Mouse (Mus musculus) MEL (cell line): ENCODE data around the gene Med27. TPM values are rescaled to one million over a fixed set of nuclear protein-coding genes. Genes with fewer than 3 reads are reported as not detected.

Experiments
- DNase-seq: peaks from one replicate; pipeline ENCODE4 v3.0.0; 2011; ENCODE audit warnings: low read depth, low spot score
- H3K27ac ChIP-seq: 2 replicates; pipeline ENCODE4 v1.5.1; 2012; ENCODE audit warnings: low read depth, mild to moderate bottlenecking, control low read depth, low read length, moderate library complexity; ENCODE audit not compliant: control insufficient read depth
- H3K27me3 ChIP-seq, 2 experiments: fragments of 150-350 bp in 1 of 2; sonication (generic) in 1 of 2; 2 replicates each; pipeline ENCODE4 v1.6.1; 2012; ENCODE audit warnings: low read length in 2 of 2, mild to moderate bottlenecking in 2 of 2, improper control_type of control experiment in 1 of 2, moderate library complexity in 1 of 2; ENCODE audit not compliant: insufficient read depth in 2 of 2, control insufficient read depth in 1 of 2
- H3K36me3 ChIP-seq, 2 experiments: 2 replicates each; pipeline ENCODE4 v1.6.1; 2012 to 2014; ENCODE audit warnings: low read length in 2 of 2, improper control_type of control experiment in 1 of 2, inconsistent platforms in 1 of 2, mild to moderate bottlenecking in 1 of 2; ENCODE audit not compliant: insufficient read depth in 2 of 2, control insufficient read depth in 1 of 2
- H3K4me1 ChIP-seq, 2 experiments: fragments of 150-350 bp in 1 of 2; sonication (generic) in 1 of 2; 2 replicates each; pipeline ENCODE4 v1.6.1; 2012; ENCODE audit warnings: low read length in 2 of 2, improper control_type of control experiment in 1 of 2, mild to moderate bottlenecking in 1 of 2; ENCODE audit not compliant: insufficient read depth in 2 of 2, control insufficient read depth in 1 of 2
- H3K4me3 ChIP-seq, 2 experiments: fragments of 150-350 bp in 1 of 2; sonication (generic) in 1 of 2; 2 replicates each; pipeline ENCODE4 v1.5.1; 2012; ENCODE audit warnings: low read depth in 2 of 2, low read length in 2 of 2, mild to moderate bottlenecking in 2 of 2, moderate library complexity in 2 of 2, control low read depth in 1 of 2, improper control_type of control experiment in 1 of 2; ENCODE audit not compliant: control insufficient read depth in 1 of 2, insufficient read depth in 1 of 2
- H3K79me2 ChIP-seq: 2 replicates; pipeline ENCODE4 v1.6.1; 2012; ENCODE audit warnings: mild to moderate bottlenecking, low read length, moderate library complexity; ENCODE audit not compliant: control insufficient read depth, poor library complexity, insufficient read depth
- H3K9ac ChIP-seq: 2 replicates; pipeline ENCODE4 v1.6.1; 2012; ENCODE audit warnings: low read depth, mild to moderate bottlenecking, control low read depth, low read length, moderate library complexity; ENCODE audit not compliant: control insufficient read depth, poor library complexity, severe bottlenecking
- H3K9me3 ChIP-seq: fragments of 150-350 bp; sonication (generic); replicated peaks from 2 replicates; pipeline ENCODE4 v1.6.1; 2012; ENCODE audit warnings: mild to moderate bottlenecking, low read length, improper control_type of control experiment, moderate library complexity; ENCODE audit not compliant: insufficient read depth
- CHD1 ChIP-seq: IDR thresholded peaks from 2 replicates; pipeline ENCODE4 v1.6.1; 2012; ENCODE audit warnings: low read depth, mild to moderate bottlenecking, inconsistent platforms, low read length, improper control_type of control experiment
- CHD2 ChIP-seq: IDR thresholded peaks from 2 replicates; pipeline ENCODE4 v1.6.1; 2011; ENCODE audit warnings: low read length, improper control_type of control experiment
- CTCF ChIP-seq, 3 experiments: IDR thresholded peaks in 2 of 3; conservative IDR thresholded peaks in 1 of 3; 2 replicates each; pipeline ENCODE4 v1.5.1; 2011 to 2012; ENCODE audit warnings: low read length in 3 of 3, low read depth in 2 of 3, mild to moderate bottlenecking in 2 of 3, improper control_type of control experiment in 1 of 3, inconsistent platforms in 1 of 3, mixed read lengths in 1 of 3, moderate library complexity in 1 of 3; ENCODE audit not compliant: control insufficient read depth in 1 of 3, insufficient read depth in 1 of 3, poor library complexity in 1 of 3, severe bottlenecking in 1 of 3
- E2F4 ChIP-seq: IDR thresholded peaks from 2 replicates; pipeline ENCODE4 v1.6.1; 2011; ENCODE audit warnings: low read depth, low read length, improper control_type of control experiment, borderline replicate concordance
- EP300 ChIP-seq, 2 experiments: IDR thresholded peaks; 2 replicates each; pipeline ENCODE4 v1.6.1; 2011; ENCODE audit warnings: improper control_type of control experiment in 2 of 2, low read length in 2 of 2, low read depth in 1 of 2, mild to moderate bottlenecking in 1 of 2
- HCFC1 ChIP-seq: IDR thresholded peaks from 2 replicates; pipeline ENCODE4 v1.6.1; 2012; ENCODE audit warnings: low read depth, mild to moderate bottlenecking, inconsistent platforms, low read length, improper control_type of control experiment, moderate library complexity
- JUND ChIP-seq: IDR thresholded peaks from 2 replicates; pipeline ENCODE4 v1.6.1; 2011; ENCODE audit warnings: low read depth, mild to moderate bottlenecking, improper control_type of control experiment, low read length
- KAT2A ChIP-seq: conservative IDR thresholded peaks from 2 replicates; pipeline ENCODE4 v1.6.1; 2012; ENCODE audit warnings: low read depth, low read length, improper control_type of control experiment, inconsistent platforms
- MAFK ChIP-seq: IDR thresholded peaks from 2 replicates; pipeline ENCODE4 v1.6.1; 2011; ENCODE audit warnings: low read depth, mild to moderate bottlenecking, low read length, improper control_type of control experiment, borderline replicate concordance
- MYC ChIP-seq: IDR thresholded peaks from 2 replicates; pipeline ENCODE4 v1.6.1; 2011; ENCODE audit warnings: low read depth, mild to moderate bottlenecking, low read length, improper control_type of control experiment, moderate library complexity
- NELFE ChIP-seq: IDR thresholded peaks from 2 replicates; pipeline ENCODE4 v1.6.1; 2011; ENCODE audit warnings: low read depth, low read length, improper control_type of control experiment
- POLR2AphosphoS2 ChIP-seq: IDR thresholded peaks from 2 replicates; pipeline ENCODE4 v1.6.1; 2011; ENCODE audit warnings: low read length, improper control_type of control experiment
- RAD21 ChIP-seq: IDR thresholded peaks from 2 replicates; pipeline ENCODE4 v1.6.1; 2011; ENCODE audit warnings: mild to moderate bottlenecking, low read depth, low read length, improper control_type of control experiment
- SIN3A ChIP-seq: IDR thresholded peaks from 2 replicates; pipeline ENCODE4 v1.6.1; 2012; ENCODE audit warnings: low read length, improper control_type of control experiment, inconsistent platforms
- SMC3 ChIP-seq: IDR thresholded peaks from 2 replicates; pipeline ENCODE4 v1.6.1; 2011; ENCODE audit warnings: low read depth, low read length, improper control_type of control experiment
- TAL1 ChIP-seq: IDR thresholded peaks from 2 replicates; pipeline ENCODE4 v1.6.1; 2012; ENCODE audit warnings: mild to moderate bottlenecking, inconsistent platforms, low read length, moderate library complexity, mixed read lengths
- USF2 ChIP-seq, 2 experiments: IDR thresholded peaks; 2 replicates each; pipeline ENCODE4 v1.6.1; 2011 to 2012; ENCODE audit warnings: improper control_type of control experiment in 2 of 2, low read length in 2 of 2, borderline replicate concordance in 1 of 2, inconsistent platforms in 1 of 2, low read depth in 1 of 2, mild to moderate bottlenecking in 1 of 2; ENCODE audit not compliant: insufficient read depth in 1 of 2
- ZNF384 ChIP-seq: IDR thresholded peaks from 2 replicates; pipeline ENCODE4 v1.6.1; 2012; ENCODE audit warnings: low read depth, mild to moderate bottlenecking, inconsistent platforms, low read length, improper control_type of control experiment
- polyA plus RNA-seq, 2 experiments: library from polyadenylated mRNA; stranded (reverse) in 1 of 2; unstranded in 1 of 2; fragments of >175 nt in 1 of 2; fragments of >200 nt in 1 of 2; gene quantifications; 2 replicates each; pipeline versions ENCODE4 v1.2.1 to v1.2.4; 2012; ENCODE audit warnings: low replicate concordance in 2 of 2, low read depth in 1 of 2; ENCODE audit not compliant: insufficient read length in 2 of 2, insufficient read depth in 1 of 2, missing spikeins in 1 of 2
- total RNA-seq: library from RNA; depleted of rRNA; stranded (reverse); fragments of 300-350 nt; gene quantifications from 2 replicates; pipeline ENCODE4 v1.2.3, GENCODE M21; 2012

Med27 gene
- total and polyA plus RNA-seq, 3 experiments: 46.3 to 46.9 TPM; not detected in 1

DNA sequence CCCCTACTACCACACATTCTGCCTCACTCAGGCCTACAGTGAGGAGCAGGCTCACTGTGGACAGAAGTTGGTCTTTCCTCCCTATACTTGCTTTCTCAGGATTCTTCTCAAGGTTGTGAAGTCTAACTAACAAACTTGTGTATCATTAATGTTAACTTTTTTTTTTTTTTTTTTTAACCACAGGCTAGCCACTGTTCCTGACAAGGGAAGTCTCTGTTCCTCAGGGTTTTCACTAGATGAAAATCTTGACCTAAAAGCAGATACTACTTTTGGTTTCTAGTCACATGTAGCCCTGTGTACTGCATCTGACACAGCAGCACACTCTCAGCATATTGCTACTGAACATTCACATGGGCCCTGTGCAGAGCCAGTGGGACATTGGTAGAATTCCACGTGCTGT is 55.2 kb downstream of the Med27 start:
- TF ChIP-seq EP300 (IDR thresholded peaks at IDR 0.05; ENCODE audit: low read depth in 1 of 2, low read length in 2 of 2) (no peak), ZNF384 (peak; percentile 60)
- peaks cover 0 to 3% of the 10 kb centered on the region in 2 experiments; a peak in 3 of 4 replicates for H3K36me3 ChIP-seq

DNA sequence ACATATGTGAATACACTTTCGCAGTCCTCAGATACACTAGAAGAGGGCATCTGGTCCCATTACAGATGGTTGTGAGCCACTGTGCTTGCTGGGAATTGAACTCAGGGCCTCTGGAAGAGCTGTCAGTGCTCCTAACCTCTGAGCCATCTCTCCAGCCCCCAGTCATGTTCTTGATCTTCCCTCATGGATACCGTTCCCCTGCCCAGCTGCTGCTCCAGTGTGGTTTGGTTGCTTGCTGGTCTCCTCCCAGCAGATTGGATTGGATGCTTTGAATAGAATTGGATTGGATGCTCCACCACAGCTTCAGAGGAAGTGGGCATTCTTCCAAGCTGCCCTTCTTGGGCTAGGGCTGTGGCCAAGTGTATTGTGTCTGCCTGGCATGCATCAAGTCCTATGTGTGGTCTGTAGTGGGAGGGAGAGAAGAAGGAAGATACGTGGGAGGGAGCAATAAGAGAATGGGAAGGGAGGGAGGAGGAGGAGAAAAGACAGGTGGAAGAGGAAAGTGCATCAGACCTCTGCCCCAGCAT is 56.0 kb downstream of the Med27 start:
- TF ChIP-seq RAD21: no peak
- Histone ChIP-seq H3K36me3 (peaks cover 0 to 3% of the 10 kb centered on the region in 2 experiments; a peak in 3 of 4 replicates), H3K4me1 (peaks cover 0 to 3% of the 10 kb centered on the region in 2 experiments; a peak in 2 of 4 replicates), H3K27ac (no peak overlapping the region), H3K27me3 (no peaks in the 10 kb centered on the region), H3K9me3 (no peaks in the 10 kb centered on the region), H3K79me2 (no peaks in the 10 kb centered on the region), H3K9ac (no peak overlapping the region), H3K4me3 (no peak overlapping the region)
- DNase-seq: no peak

More for the DNA sequence above, 55.2 kb downstream of the Med27 start:
- H3K9ac ChIP-seq: no peak overlapping the region
- H3K4me3 ChIP-seq: no peak overlapping the region
- DNase-seq: no peak
- H3K27ac ChIP-seq: no peak overlapping the region
- H3K4me1 ChIP-seq: peaks cover 0 to 3% of the 10 kb centered on the region in 2 experiments; a peak in 2 of 4 replicates
- no peaks in the 10 kb centered on the region for H3K9me3 ChIP-seq
- no peaks in the 10 kb centered on the region for H3K79me2 ChIP-seq
- H3K27me3 ChIP-seq: no peaks in the 10 kb centered on the region

- peaks cover 0 to 3% of the 10 kb centered on the region in 2 experiments; a peak in 3 of 4 replicates for H3K36me3 ChIP-seq
- no peak overlapping the region for H3K4me3 ChIP-seq
- H3K9ac ChIP-seq: no peak overlapping the region
- no peak overlapping the region for H3K27ac ChIP-seq
- TF ChIP-seq SIN3A (no peak), CHD2 (no peak), SMC3 (peak; percentile 35), KAT2A (no peak), USF2 (IDR thresholded peaks at IDR 0.05; ENCODE audit: borderline replicate concordance in 1 of 2, insufficient read depth in 1 of 2, low read depth in 1 of 2, low read length in 2 of 2) (no peak), TAL1 (no peak), ZNF384 (no peak), RAD21 (peak; percentile 12), MAFK (no peak), HCFC1 (no peak), POLR2AphosphoS2 (no peak), NELFE (no peak), E2F4 (no peak), JUND (no peak), CTCF (IDR thresholded peaks at IDR 0.05 in 2 of 3, conservative IDR thresholded peaks at IDR 0.05 in 1 of 3; ENCODE audit: control insufficient read depth in 1 of 3, insufficient read depth in 1 of 3, low read depth in 2 of 3, low read length in 3 of 3, poor library complexity in 1 of 3, severe bottlenecking in 1 of 3) (peak; percentile 51 to 73 (median 61)), EP300 (IDR thresholded peaks at IDR 0.05; ENCODE audit: low read depth in 1 of 2, low read length in 2 of 2) (no peak), CHD1 (no peak), MYC (no peak)
- H3K9me3 ChIP-seq: no peaks in the 10 kb centered on the region
- no peaks in the 10 kb centered on the region for H3K79me2 ChIP-seq
- DNase-seq: peak; percentile 43
- peaks cover 0 to 3% of the 10 kb centered on the region in 2 experiments; a peak in 2 of 4 replicates for H3K4me1 ChIP-seq
- no peaks in the 10 kb centered on the region for H3K27me3 ChIP-seq
These were observed 57.3 kb downstream of the Med27 start for GRCm38 (mm10) chr2:29403799-29404530.
